Mouse (Mus musculus) stomach, embryonic 16.5 days (tissue): Measurements from ENCODE around the gene Ptprm. TPM values are rescaled to one million over a fixed set of nuclear protein-coding genes. Genes with fewer than 3 reads are reported as not detected.
"Not testable (repeated sequence)": the region's sequence is repeated elsewhere in the genome, so short reads cannot be mapped to it uniquely, and the experiment has no call there.

Experiments
- ATAC-seq: fragments of 200-750 bp; cut with Nextera tagmentation; 2 replicates; pipeline ENCODE4 v1.8.0; 2017; ENCODE audit warnings: moderate number of reproducible peaks, moderate TSS enrichment; ENCODE audit not compliant: insufficient read depth, low FRiP score
- H3K27ac ChIP-seq: fragments of 300-500 bp; sonication (generic); 2 replicates; pipeline ENCODE4 v1.5.1; 2014; ENCODE audit warnings: low read length
- H3K27me3 ChIP-seq: fragments of 300-500 bp; sonication (generic); 2 replicates; pipeline ENCODE4 v1.6.1; 2014; ENCODE audit warnings: low read length, control low read depth, mixed read lengths; ENCODE audit not compliant: control insufficient read depth, insufficient read depth
- H3K36me3 ChIP-seq: fragments of 300-500 bp; sonication (generic); 2 replicates; pipeline ENCODE4 v1.6.1; 2014; ENCODE audit warnings: low read length; ENCODE audit not compliant: control insufficient read depth, insufficient read depth
- H3K4me1 ChIP-seq: fragments of 300-500 bp; sonication (generic); 2 replicates; pipeline ENCODE4 v1.6.1; 2014; ENCODE audit warnings: low read length, control low read depth, mixed read lengths; ENCODE audit not compliant: control insufficient read depth, insufficient read depth
- H3K4me2 ChIP-seq: fragments of 300-500 bp; sonication (generic); 2 replicates; pipeline ENCODE4 v1.6.1; 2014; ENCODE audit warnings: low read depth, low read length, mixed read lengths
- H3K4me3 ChIP-seq: fragments of 300-500 bp; sonication (generic); replicated peaks from 2 replicates; pipeline ENCODE4 v1.5.1; 2014; ENCODE audit warnings: mild to moderate bottlenecking, low read length
- H3K9ac ChIP-seq: fragments of 300-500 bp; sonication (generic); 2 replicates; pipeline ENCODE4 v1.6.1; 2014; ENCODE audit warnings: low read length
- H3K9me3 ChIP-seq: fragments of 300-500 bp; sonication (generic); replicated peaks from 2 replicates; pipeline ENCODE4 v1.6.1; 2016; ENCODE audit warnings: low read length, control low read depth; ENCODE audit not compliant: control insufficient read depth
- WGBS: fragments of 180-500 bp; shearing (Covaris S2); extraction: QIAGEN DNeasy Blood & Tissue Kit; methylation state at CpG from one replicate; pipeline ENCODE4 v1.1.7; 2014; 5-methylcytosine and 5-hydroxymethylcytosine counted together
- polyA plus RNA-seq: library from polyadenylated mRNA; unstranded; fragments of >200 nt; fragmentation: Nextera tagmentation; extraction: Ambion mirVana; gene quantifications from 2 replicates; pipeline ENCODE4 v1.2.1, GENCODE M21; 2015

Ptprm gene
- polyA plus RNA-seq, 1 experiment from 2014 or later: 10.8 TPM

GRCm38 (mm10) chr17:66852496-66852895 is 501.8 kb downstream of the Ptprm start:
- 87% methylated on average over 6 of the region's 6 CpGs for WGBS
- H3K9me3 ChIP-seq: no peaks in the 10 kb centered on the region
- H3K4me1 ChIP-seq: no peaks in the 10 kb centered on the region
- no peak overlapping the region for H3K9ac ChIP-seq
- H3K36me3 ChIP-seq: no peaks in the 10 kb centered on the region
- no peak for ATAC-seq
- no peak overlapping the region for H3K27ac ChIP-seq
- H3K4me2 ChIP-seq: no peak overlapping the region
- H3K27me3 ChIP-seq: no peaks in the 10 kb centered on the region
- H3K4me3 ChIP-seq: no peak overlapping the region

GRCm38 (mm10) chr17:66847011-66847410 is 507.2 kb downstream of the Ptprm start:
- H3K4me3 ChIP-seq, H3K36me3 ChIP-seq, H3K4me1 ChIP-seq, H3K4me2 ChIP-seq, H3K9me3 ChIP-seq, H3K27me3 ChIP-seq, H3K9ac ChIP-seq, H3K27ac ChIP-seq, ATAC-seq: not testable (repeated sequence)
- WGBS: 77% methylated on average over 4 of the region's 4 CpGs

GRCm38 (mm10) chr17:66822347-66822746 is 531.9 kb downstream of the Ptprm start:
- ATAC-seq: no peak
- H3K36me3 ChIP-seq: no peaks in the 10 kb centered on the region
- no peak overlapping the region for H3K9ac ChIP-seq
- no peak overlapping the region for H3K27ac ChIP-seq
- no peak overlapping the region for H3K4me3 ChIP-seq
- no peaks in the 10 kb centered on the region for H3K9me3 ChIP-seq
- no peaks in the 10 kb centered on the region for H3K4me1 ChIP-seq
- 77% methylated on average over 2 of the region's 2 CpGs for WGBS
- no peak overlapping the region for H3K4me2 ChIP-seq
- no peaks in the 10 kb centered on the region for H3K27me3 ChIP-seq

GRCm38 (mm10) chr17:66817380-66817779 is 536.9 kb downstream of the Ptprm start:
- no peak overlapping the region for H3K4me2 ChIP-seq
- no peak overlapping the region for H3K9ac ChIP-seq
- H3K4me1 ChIP-seq: no peaks in the 10 kb centered on the region
- no peaks in the 10 kb centered on the region for H3K9me3 ChIP-seq
- no peaks in the 10 kb centered on the region for H3K27me3 ChIP-seq
- no peak overlapping the region for H3K4me3 ChIP-seq
- ATAC-seq: no peak
- H3K36me3 ChIP-seq: no peaks in the 10 kb centered on the region
- WGBS: 54% methylated on average over 4 of the region's 4 CpGs
- H3K27ac ChIP-seq: no peak overlapping the region

GRCm38 (mm10) chr17:66815921-66816320 is 538.3 kb downstream of the Ptprm start:
- Histone ChIP-seq H3K4me3 (no peak overlapping the region), H3K27me3 (no peaks in the 10 kb centered on the region), H3K9me3 (no peaks in the 10 kb centered on the region), H3K9ac (no peak overlapping the region), H3K36me3 (no peaks in the 10 kb centered on the region), H3K4me1 (no peaks in the 10 kb centered on the region), H3K4me2 (no peak overlapping the region), H3K27ac (no peak overlapping the region)
- 44% methylated on average over 2 of the region's 2 CpGs for WGBS
- ATAC-seq: no peak

GRCm38 (mm10) chr17:66813786-66814185 is 540.5 kb downstream of the Ptprm start:
- ATAC-seq: no peak
- no peaks in the 10 kb centered on the region for H3K27me3 ChIP-seq
- 92% methylated on average over 6 of the region's 6 CpGs for WGBS
- H3K9me3 ChIP-seq: no peaks in the 10 kb centered on the region
- H3K36me3 ChIP-seq: no peaks in the 10 kb centered on the region
- no peak overlapping the region for H3K9ac ChIP-seq
- H3K4me2 ChIP-seq: no peak overlapping the region
- H3K4me1 ChIP-seq: no peaks in the 10 kb centered on the region
- no peak overlapping the region for H3K27ac ChIP-seq
- no peak overlapping the region for H3K4me3 ChIP-seq

- Histone ChIP-seq H3K36me3 (no peaks in the 10 kb centered on the region), H3K27me3 (no peaks in the 10 kb centered on the region), H3K4me3 (no peak overlapping the region), H3K9ac (no peak overlapping the region), H3K4me1 (no peaks in the 10 kb centered on the region), H3K4me2 (no peak overlapping the region), H3K9me3 (no peaks in the 10 kb centered on the region), H3K27ac (no peak overlapping the region)
- 87% methylated on average over 10 of the region's 10 CpGs for WGBS
- no peak for ATAC-seq
Observed at GRCm38 (mm10) chr17:66813346-66813745, 540.9 kb downstream of the Ptprm start.

- no peak for ATAC-seq
- Histone ChIP-seq H3K4me1 (no peaks in the 10 kb centered on the region), H3K9ac (no peak overlapping the region), H3K36me3 (no peaks in the 10 kb centered on the region), H3K4me3 (no peak overlapping the region), H3K27me3 (no peaks in the 10 kb centered on the region), H3K9me3 (no peaks in the 10 kb centered on the region), H3K4me2 (no peak overlapping the region), H3K27ac (no peak overlapping the region)
- WGBS: 71% methylated on average over 5 of the region's 5 CpGs
Observed at GRCm38 (mm10) chr17:66809786-66810185, 544.5 kb downstream of the Ptprm start.

- Histone ChIP-seq H3K27ac (no peak overlapping the region), H3K4me3 (no peak overlapping the region), H3K4me2 (no peak overlapping the region), H3K36me3 (no peaks in the 10 kb centered on the region), H3K4me1 (no peaks in the 10 kb centered on the region), H3K27me3 (no peaks in the 10 kb centered on the region), H3K9me3 (no peaks in the 10 kb centered on the region), H3K9ac (no peak overlapping the region)
- 77% methylated on average over 8 of the region's 8 CpGs for WGBS
- ATAC-seq: no peak
Observed at GRCm38 (mm10) chr17:66808186-66808585, 546.1 kb downstream of the Ptprm start.
